Mouse (Mus musculus) lung, embryonic 15.5 days (tissue): Measurements from ENCODE around the gene Asb18. TPM values are rescaled to one million over a fixed set of nuclear protein-coding genes. Genes with fewer than 3 reads are reported as not detected.

ENCODE experiments used
- ATAC-seq: fragments of 200-750 bp; cut with Nextera tagmentation; 2 replicates; pipeline ENCODE4 v1.8.0; 2017; ENCODE audit warnings: moderate number of reproducible peaks, borderline replicate concordance; ENCODE audit not compliant: low FRiP score, low TSS enrichment; ENCODE audit errors: extremely low read depth
- H3K27ac ChIP-seq: fragments of 300-500 bp; sonication (generic); 2 replicates; pipeline ENCODE4 v1.5.1; 2015; ENCODE audit warnings: moderate library complexity, mild to moderate bottlenecking, inconsistent platforms
- H3K27me3 ChIP-seq: fragments of 300-500 bp; sonication (generic); 2 replicates; pipeline ENCODE4 v1.6.1; 2015; ENCODE audit warnings: inconsistent platforms
- H3K36me3 ChIP-seq: fragments of 300-500 bp; sonication (generic); 2 replicates; pipeline ENCODE4 v1.6.1; 2015; ENCODE audit warnings: inconsistent platforms
- H3K4me1 ChIP-seq: fragments of 300-500 bp; sonication (generic); 2 replicates; pipeline ENCODE4 v1.6.1; 2015; ENCODE audit warnings: inconsistent platforms
- H3K4me2 ChIP-seq: fragments of 300-500 bp; sonication (generic); 2 replicates; pipeline ENCODE4 v1.6.1; 2015; ENCODE audit warnings: inconsistent platforms, mild to moderate bottlenecking, moderate library complexity
- H3K4me3 ChIP-seq: fragments of 300-500 bp; sonication (generic); 2 replicates; pipeline ENCODE4 v1.5.1; 2015; ENCODE audit warnings: mild to moderate bottlenecking, inconsistent platforms
- H3K9ac ChIP-seq: fragments of 300-500 bp; sonication (generic); 2 replicates; pipeline ENCODE4 v1.6.1; 2015; ENCODE audit warnings: inconsistent platforms
- H3K9me3 ChIP-seq: fragments of 300-500 bp; sonication (generic); 2 replicates; pipeline ENCODE4 v1.6.1; 2016; ENCODE audit warnings: inconsistent platforms
- WGBS: fragments of 180-500 bp; shearing (Covaris S2); methylation state at CpG from one replicate; pipeline ENCODE4 v1.1.7; 2015; 5-methylcytosine and 5-hydroxymethylcytosine counted together
- polyA plus RNA-seq: library from polyadenylated mRNA; unstranded; fragments of >200 nt; fragmentation: Nextera tagmentation; extraction: Ambion mirVana; gene quantifications from 2 replicates; pipeline ENCODE4 v1.2.1, GENCODE M21; 2015

Gene Asb18
- polyA plus RNA-seq, 1 experiment from 2014 or later = 0.04 TPM

- no peak for ATAC-seq
- H3K9me3 ChIP-seq = no peaks in the 10 kb centered on the region
- H3K4me2 ChIP-seq = peak overlapping the region; percentile 83
- H3K36me3 ChIP-seq = no peaks in the 10 kb centered on the region
- WGBS = under 1% methylated on average over 45 of the region's 45 CpGs
- H3K27ac ChIP-seq = no peak overlapping the region
- H3K4me1 ChIP-seq = peaks cover 26% of the 10 kb centered on the region
- no peak overlapping the region for H3K9ac ChIP-seq
- peaks cover 100% of the 10 kb centered on the region for H3K27me3 ChIP-seq
- peak overlapping the region; percentile 46 for H3K4me3 ChIP-seq
Observed at GRCm38 (mm10) chr1:89930551-89930950, 83.9 kb downstream of the Asb18 start.

- peak overlapping the region; percentile 83 for H3K4me2 ChIP-seq
- H3K27ac ChIP-seq = no peak overlapping the region
- no peaks in the 10 kb centered on the region for H3K36me3 ChIP-seq
- ATAC-seq = no peak
- under 1% methylated on average over 50 of the region's 55 CpGs for WGBS
- peaks cover 26% of the 10 kb centered on the region for H3K4me1 ChIP-seq
- no peak overlapping the region for H3K9ac ChIP-seq
- H3K9me3 ChIP-seq = no peaks in the 10 kb centered on the region
- H3K4me3 ChIP-seq = peak overlapping the region; percentile 46
- peaks cover 100% of the 10 kb centered on the region for H3K27me3 ChIP-seq
Observed at GRCm38 (mm10) chr1:89929721-89930505, 84.6 kb downstream of the Asb18 start.

GRCm38 (mm10) chr1:89929181-89929580 lies 85.3 kb downstream of the Asb18 start:
- Histone ChIP-seq H3K9ac (no peak overlapping the region), H3K4me1 (peaks cover 26% of the 10 kb centered on the region), H3K27me3 (peaks cover 100% of the 10 kb centered on the region), H3K4me3 (0 out of 2 replicates have a peak overlapping the region, but pooled peaks have one; percentile 4), H3K27ac (no peak overlapping the region), H3K4me2 (peak overlapping the region; percentile 16; the same call in 1 of the 2 replicates), H3K9me3 (no peaks in the 10 kb centered on the region), H3K36me3 (no peaks in the 10 kb centered on the region)
- WGBS = 4% methylated on average over 6 of the region's 6 CpGs
- ATAC-seq = no peak

- Histone ChIP-seq H3K4me3 (peak overlapping the region; percentile 4; the same call in 1 of the 2 replicates), H3K9ac (no peak overlapping the region), H3K4me1 (peaks cover 26% of the 10 kb centered on the region), H3K36me3 (no peaks in the 10 kb centered on the region), H3K4me2 (peak overlapping the region; percentile 16; the same call in 1 of the 2 replicates), H3K9me3 (no peaks in the 10 kb centered on the region), H3K27ac (no peak overlapping the region), H3K27me3 (peaks cover 100% of the 10 kb centered on the region)
- no peak for ATAC-seq
- 11% methylated on average over 25 of the region's 25 CpGs for WGBS
Observed at GRCm38 (mm10) chr1:89928676-89929075, 85.8 kb downstream of the Asb18 start.

GRCm38 (mm10) chr1:89927061-89927661 lies 87.3 kb downstream of the Asb18 start:
- Histone ChIP-seq H3K4me2 (peak overlapping the region; percentile 59), H3K4me3 (peak overlapping the region; percentile 30), H3K27ac (no peak overlapping the region), H3K27me3 (peaks cover 100% of the 10 kb centered on the region), H3K9ac (no peak overlapping the region), H3K36me3 (no peaks in the 10 kb centered on the region), H3K9me3 (no peaks in the 10 kb centered on the region), H3K4me1 (peaks cover 35% of the 10 kb centered on the region)
- 3% methylated on average over 36 of the region's 36 CpGs for WGBS
- ATAC-seq = no peak

- H3K36me3 ChIP-seq = no peaks in the 10 kb centered on the region
- H3K9me3 ChIP-seq = no peaks in the 10 kb centered on the region
- H3K4me3 ChIP-seq = peak overlapping the region; percentile 30
- H3K27me3 ChIP-seq = peaks cover 100% of the 10 kb centered on the region
- 17% methylated on average over 9 of the region's 9 CpGs for WGBS
- no peak for ATAC-seq
- no peak overlapping the region for H3K9ac ChIP-seq
- peaks cover 35% of the 10 kb centered on the region for H3K4me1 ChIP-seq
- H3K4me2 ChIP-seq = peak overlapping the region; percentile 59
- H3K27ac ChIP-seq = no peak overlapping the region
Observed at GRCm38 (mm10) chr1:89926583-89927060, 87.8 kb downstream of the Asb18 start.

GRCm38 (mm10) chr1:89925501-89926190 lies 88.8 kb downstream of the Asb18 start:
- Histone ChIP-seq H3K27ac (no peak overlapping the region), H3K27me3 (peaks cover 100% of the 10 kb centered on the region), H3K4me2 (no peak overlapping the region), H3K36me3 (no peaks in the 10 kb centered on the region), H3K4me1 (peaks cover 26% of the 10 kb centered on the region), H3K9me3 (no peaks in the 10 kb centered on the region), H3K9ac (no peak overlapping the region), H3K4me3 (no peak overlapping the region)
- 32% methylated on average over 12 of the region's 12 CpGs for WGBS
- ATAC-seq = no peak

GRCm38 (mm10) chr1:89923642-89924020 lies 90.8 kb downstream of the Asb18 start:
- no peak overlapping the region for H3K4me3 ChIP-seq
- peaks cover 18% of the 10 kb centered on the region for H3K4me1 ChIP-seq
- H3K4me2 ChIP-seq = peak overlapping the region; percentile 41; the same call in 1 of the 2 replicates
- H3K27ac ChIP-seq = no peak overlapping the region
- no peaks in the 10 kb centered on the region for H3K36me3 ChIP-seq
- no peaks in the 10 kb centered on the region for H3K9me3 ChIP-seq
- peaks cover 100% of the 10 kb centered on the region for H3K27me3 ChIP-seq
- H3K9ac ChIP-seq = no peak overlapping the region
- 15% methylated on average over 14 of the region's 14 CpGs for WGBS
- no peak for ATAC-seq

- peaks cover 18% of the 10 kb centered on the region for H3K4me1 ChIP-seq
- H3K9me3 ChIP-seq = no peaks in the 10 kb centered on the region
- H3K4me2 ChIP-seq = peak overlapping the region; percentile 41
- WGBS = 2% methylated on average over 40 of the region's 41 CpGs
- no peak overlapping the region for H3K27ac ChIP-seq
- no peak for ATAC-seq
- peak overlapping the region; percentile 18 for H3K4me3 ChIP-seq
- no peaks in the 10 kb centered on the region for H3K36me3 ChIP-seq
- peaks cover 100% of the 10 kb centered on the region for H3K27me3 ChIP-seq
- H3K9ac ChIP-seq = no peak overlapping the region
Observed at GRCm38 (mm10) chr1:89922883-89923641, 91.4 kb downstream of the Asb18 start.

- ATAC-seq = no peak
- no peak overlapping the region for H3K27ac ChIP-seq
- H3K4me2 ChIP-seq = no peak overlapping the region
- WGBS = under 1% methylated on average over 7 of the region's 7 CpGs
- no peak overlapping the region for H3K9ac ChIP-seq
- no peak overlapping the region for H3K4me3 ChIP-seq
- no peaks in the 10 kb centered on the region for H3K36me3 ChIP-seq
- H3K4me1 ChIP-seq = peaks cover 13% of the 10 kb centered on the region
- peaks cover 100% of the 10 kb centered on the region for H3K27me3 ChIP-seq
- no peaks in the 10 kb centered on the region for H3K9me3 ChIP-seq
Observed at GRCm38 (mm10) chr1:89922282-89922681, 92.2 kb downstream of the Asb18 start.

GRCm38 (mm10) chr1:89921806-89922205 lies 92.7 kb downstream of the Asb18 start:
- no peak overlapping the region for H3K4me2 ChIP-seq
- WGBS = 2% methylated on average over 10 of the region's 10 CpGs
- ATAC-seq = no peak

More at GRCm38 (mm10) chr1:89921806-89922205, 92.7 kb downstream of the Asb18 start:
- H3K27ac ChIP-seq = no peak overlapping the region
- H3K9ac ChIP-seq = no peak overlapping the region
- peaks cover 9% of the 10 kb centered on the region for H3K4me1 ChIP-seq
- H3K36me3 ChIP-seq = no peaks in the 10 kb centered on the region
- peaks cover 95% of the 10 kb centered on the region for H3K27me3 ChIP-seq
- no peaks in the 10 kb centered on the region for H3K9me3 ChIP-seq
- no peak overlapping the region for H3K4me3 ChIP-seq
